Mouse (Mus musculus) activated CD4-positive, CD25-positive, alpha-beta regulatory T cell, adult 4 months (primary cell): ENCODE data around the gene Ppp1r14c. TPM values are rescaled to one million over a fixed set of nuclear protein-coding genes. Genes with fewer than 3 reads are reported as not detected.
"Not testable (repeated sequence)": the region's sequence is repeated elsewhere in the genome, so short reads cannot be mapped to it uniquely, and the experiment has no call there.

Experiments used
- ATAC-seq: one replicate; pipeline ENCODE4 v1.8.0; 2017
- polyA plus RNA-seq, 2 experiments: library from polyadenylated mRNA; unstranded; fragments of 100-300 nt; shearing (Covaris generic); gene quantifications; one replicate each; pipeline ENCODE4 v1.2.1; 2017

Ppp1r14c gene
- polyA plus RNA-seq, 2 experiments from 2014 or later = not detected

GRCm38 (mm10) chr10:3403416-3404137 lies 37.7 kb downstream of the Ppp1r14c start:
- ATAC-seq = no peak

DNA sequence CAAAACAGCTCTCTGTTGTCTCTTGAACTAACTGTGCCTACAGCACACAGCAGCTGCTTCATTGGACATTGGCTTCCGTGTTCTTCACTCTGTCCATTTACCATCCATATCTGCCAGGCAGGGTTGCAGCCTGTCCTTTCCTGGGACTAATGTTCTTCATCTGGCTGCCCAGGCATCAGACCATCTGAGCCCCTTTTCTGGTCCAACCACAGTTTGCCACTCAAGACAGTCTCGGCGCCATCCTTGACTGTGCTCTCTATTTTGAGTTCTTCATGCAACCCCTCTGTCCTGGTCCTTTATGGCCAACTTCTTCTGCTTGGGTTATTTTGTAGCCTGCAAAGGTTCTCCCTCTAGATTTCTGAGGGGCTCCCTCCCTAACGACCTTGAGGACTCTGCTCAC lies 38.5 kb downstream of the Ppp1r14c start:
- ATAC-seq = no peak

DNA sequence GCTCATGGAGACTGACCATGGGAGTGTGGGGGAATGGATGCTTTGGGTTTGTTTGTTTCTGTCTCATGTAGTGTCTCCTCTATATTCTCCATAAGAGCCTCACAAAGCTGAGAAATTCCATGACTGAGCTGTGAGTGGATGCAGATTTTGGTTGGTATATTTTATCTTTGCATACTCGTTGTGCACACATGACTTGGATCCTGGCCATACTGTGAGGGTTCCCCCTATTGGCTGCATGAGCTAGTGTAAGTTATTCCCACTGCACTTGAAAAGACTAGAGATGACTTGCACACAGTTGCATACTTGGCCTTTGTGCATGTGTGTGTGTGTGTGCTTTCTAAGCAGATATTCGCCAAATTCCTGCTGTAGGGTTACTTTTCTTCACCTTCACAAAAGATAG lies 40.4 kb downstream of the Ppp1r14c start:
- ATAC-seq = no peak

GRCm38 (mm10) chr10:3408036-3408661 lies 42.3 kb downstream of the Ppp1r14c start:
- ATAC-seq = no peak

DNA sequence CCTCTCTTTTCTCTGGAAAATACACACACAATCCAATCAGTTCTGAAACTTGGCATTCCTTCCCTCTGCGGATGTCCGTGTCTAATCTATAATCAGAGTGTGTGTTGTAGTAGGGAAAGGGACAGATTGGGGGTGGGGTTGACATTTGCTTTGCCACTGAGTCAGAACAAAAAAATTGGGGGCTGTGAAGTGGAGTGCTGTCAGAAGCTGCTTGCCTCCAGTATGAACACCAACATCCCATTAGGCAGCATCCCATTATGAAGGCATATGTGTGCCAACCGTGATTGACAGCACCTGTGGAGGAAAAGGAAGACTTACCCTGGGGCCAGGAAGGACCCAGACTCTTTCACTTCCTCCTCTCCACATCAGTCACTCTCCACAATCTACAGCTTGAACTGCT lies 42.8 kb downstream of the Ppp1r14c start:
- ATAC-seq = no peak

- no peak for ATAC-seq
Measured at GRCm38 (mm10) chr10:3411222-3411621, 45.4 kb downstream of the Ppp1r14c start.

GRCm38 (mm10) chr10:3411639-3412038 lies 45.8 kb downstream of the Ppp1r14c start:
- ATAC-seq = no peak

DNA sequence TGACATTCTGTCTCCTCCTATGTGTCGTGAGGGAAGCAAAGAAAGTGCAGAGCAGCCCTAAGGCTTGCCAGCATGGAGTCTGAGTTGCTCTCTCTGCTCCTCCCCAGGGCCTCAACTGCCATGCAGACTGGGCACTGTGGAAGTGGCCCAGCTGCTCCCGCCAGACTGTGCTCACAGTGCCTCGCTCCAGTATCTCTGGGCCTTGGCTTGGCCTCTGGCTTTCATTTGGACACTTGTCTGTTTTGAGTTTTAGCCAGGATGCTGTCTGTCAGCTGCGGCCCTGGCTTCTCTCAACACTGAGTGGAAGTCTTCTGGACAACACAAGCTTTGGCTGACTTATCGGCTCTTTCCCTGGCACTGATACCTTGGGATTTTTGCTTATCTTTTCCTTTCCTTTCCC lies 49.0 kb downstream of the Ppp1r14c start:
- ATAC-seq = no peak

GRCm38 (mm10) chr10:3416565-3416964 lies 50.7 kb downstream of the Ppp1r14c start:
- ATAC-seq = no peak

DNA sequence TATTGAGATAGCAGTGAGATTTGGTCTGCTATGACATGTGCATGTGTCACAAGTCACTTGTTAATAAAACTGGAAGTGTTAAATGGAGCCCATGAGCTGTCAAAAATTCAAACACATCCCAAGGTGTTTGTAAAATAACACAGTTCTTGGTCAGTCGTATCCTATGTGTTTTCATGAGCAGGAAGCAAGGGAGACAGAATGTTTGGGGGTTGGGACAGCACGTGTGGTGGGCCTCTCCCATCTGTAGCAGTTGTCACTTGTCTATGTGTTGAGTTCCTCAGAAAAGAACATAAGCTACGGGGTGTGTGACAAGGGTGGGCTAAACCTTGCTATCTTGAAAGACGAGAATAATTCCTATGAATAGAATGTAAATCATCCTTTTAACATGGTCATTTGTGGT lies 51.6 kb downstream of the Ppp1r14c start:
- ATAC-seq = no peak

- ATAC-seq = no peak
Measured at GRCm38 (mm10) chr10:3424016-3424415, 58.2 kb downstream of the Ppp1r14c start.

- ATAC-seq = no peak
Measured at GRCm38 (mm10) chr10:3427689-3428399, 62.0 kb downstream of the Ppp1r14c start.

GRCm38 (mm10) chr10:3434848-3435474 lies 69.1 kb downstream of the Ppp1r14c start:
- ATAC-seq = no peak

GRCm38 (mm10) chr10:3440722-3441471 lies 75.0 kb downstream of the Ppp1r14c start:
- ATAC-seq = no peak

- not testable (repeated sequence) for ATAC-seq
Measured at GRCm38 (mm10) chr10:3446748-3447147, 80.9 kb downstream of the Ppp1r14c start.

DNA sequence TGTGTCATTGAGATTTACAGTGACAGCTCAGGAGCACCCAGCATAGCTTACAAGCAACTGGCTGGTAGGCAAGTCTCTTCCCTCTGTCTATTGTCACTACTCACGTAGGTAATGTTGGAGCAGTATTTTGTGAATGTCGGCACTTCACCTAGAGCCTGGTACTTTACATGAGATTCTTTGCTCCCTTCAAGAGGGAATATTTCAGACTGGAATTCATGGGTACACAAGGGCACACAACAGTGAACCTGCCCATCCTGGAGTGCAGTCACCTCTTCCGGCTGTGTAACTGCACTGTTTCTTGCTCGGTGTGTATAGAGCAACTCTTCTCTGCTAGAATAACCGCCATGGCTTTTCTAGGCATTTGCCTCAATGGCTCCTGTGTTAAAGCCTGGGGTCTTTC lies 82.8 kb downstream of the Ppp1r14c start:
- ATAC-seq = no peak

DNA sequence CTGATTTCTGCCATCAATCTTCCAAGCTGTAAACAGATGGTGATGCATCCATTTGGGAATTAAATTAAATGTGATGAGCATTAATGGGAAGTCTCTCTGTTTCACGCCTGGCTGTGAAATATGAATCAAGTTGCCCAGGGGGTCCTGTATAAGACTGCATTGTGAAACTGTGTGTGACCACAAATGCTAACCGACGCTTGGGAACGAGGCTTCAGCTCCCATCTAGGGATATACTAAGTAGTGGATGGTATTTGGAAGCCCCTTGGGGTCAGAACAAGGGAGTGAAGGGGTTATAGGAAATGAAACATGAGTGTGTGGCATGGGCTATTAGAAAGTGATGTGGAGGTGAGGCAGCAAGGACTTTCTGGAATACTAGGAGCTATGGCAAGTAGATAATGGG lies 86.1 kb downstream of the Ppp1r14c start:
- no peak for ATAC-seq

DNA sequence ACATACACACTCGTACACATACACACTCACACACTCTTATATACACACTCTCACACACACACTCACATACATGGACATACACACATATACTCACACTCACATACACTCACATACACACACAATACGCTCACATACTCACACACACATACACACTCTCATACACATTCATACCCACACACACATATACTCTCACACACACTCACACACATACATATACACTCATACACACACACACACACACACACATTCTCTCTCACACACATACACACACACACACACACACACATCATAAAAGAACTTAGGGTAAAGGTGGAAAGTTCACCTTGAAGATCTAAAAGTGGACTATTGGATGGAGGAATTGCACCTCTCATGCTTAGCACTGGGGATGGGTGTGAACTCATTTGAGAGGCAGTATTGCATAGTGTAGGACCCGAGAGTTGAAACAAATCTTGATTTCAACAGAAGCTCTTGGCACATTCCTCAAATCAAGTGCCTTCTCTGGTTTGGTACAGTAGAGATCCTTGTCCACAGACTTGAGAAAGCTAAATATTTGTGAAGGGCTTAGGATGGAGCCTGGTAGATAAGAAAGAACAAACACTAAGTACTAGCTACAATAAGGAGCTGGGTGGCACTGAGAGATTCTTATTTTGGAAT lies 87.1 kb downstream of the Ppp1r14c start:
- no peak for ATAC-seq

DNA sequence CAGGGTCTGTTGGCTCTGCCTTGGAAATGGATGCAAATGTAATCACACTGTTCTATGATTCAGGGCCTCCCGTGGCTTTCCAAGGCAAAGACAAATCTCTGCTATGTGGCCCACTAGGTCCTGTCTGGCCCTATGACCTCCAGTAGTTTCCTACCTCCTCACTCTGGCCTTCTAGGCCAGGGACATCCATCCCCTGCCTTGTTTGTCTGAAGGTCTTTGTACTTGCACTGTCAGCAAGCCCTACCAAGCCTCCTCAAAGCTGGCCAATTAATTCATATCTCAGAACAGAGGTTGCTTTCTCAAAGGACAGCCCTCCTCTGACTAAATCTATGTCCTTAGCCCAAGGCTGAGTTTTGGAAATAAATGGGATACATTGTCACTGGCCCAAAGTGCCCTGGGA lies 92.8 kb downstream of the Ppp1r14c start:
- no peak for ATAC-seq

DNA sequence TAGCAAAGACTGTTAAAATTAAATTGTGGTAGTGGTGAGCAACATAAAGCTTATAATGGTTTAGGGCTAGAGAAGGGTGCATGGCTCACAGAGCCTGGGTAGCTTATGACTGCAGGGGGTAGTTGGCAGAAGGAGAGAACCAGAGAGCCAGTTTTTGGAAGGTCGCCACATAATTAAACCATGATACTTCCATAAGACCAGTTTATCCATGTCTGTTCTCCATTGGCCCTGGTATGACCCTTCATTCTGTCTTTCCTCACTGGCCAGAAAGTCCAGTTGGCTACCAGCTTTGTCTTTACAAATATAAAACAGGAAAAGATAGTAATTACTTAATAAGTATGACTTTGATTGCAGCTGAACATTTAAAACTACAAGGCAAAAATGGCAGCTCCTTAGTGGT lies 95.0 kb downstream of the Ppp1r14c start:
- ATAC-seq = no peak

- ATAC-seq = no peak
Measured at GRCm38 (mm10) chr10:3466135-3466626, 100.3 kb downstream of the Ppp1r14c start.

DNA sequence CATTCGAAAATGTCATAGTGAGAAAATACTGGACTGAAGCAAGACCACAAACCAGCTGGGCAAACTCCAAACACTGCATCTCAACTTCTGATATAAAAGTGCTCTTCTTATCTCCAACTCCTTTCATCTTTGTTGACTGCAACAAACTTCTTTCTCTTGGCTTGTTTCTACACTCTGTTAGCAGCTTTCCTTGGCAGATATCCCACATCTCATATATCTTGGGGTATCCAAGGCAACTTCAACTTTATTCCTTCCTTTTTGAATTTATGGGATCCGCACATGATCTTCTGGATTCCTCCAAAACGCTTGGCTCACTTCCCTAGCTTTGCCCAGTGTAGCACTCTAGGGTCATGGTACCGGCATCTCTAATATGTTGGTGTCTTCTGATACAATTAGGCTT lies 102.7 kb downstream of the Ppp1r14c start:
- no peak for ATAC-seq
